Mouse (Mus musculus) monocyte, adult 5-6 weeks (primary cell): ENCODE results near the gene Rnf167. TPM values are rescaled to one million over a fixed set of nuclear protein-coding genes. Genes with fewer than 3 reads are reported as not detected.

ENCODE experiments used
- ATAC-seq: fragments of 153-309, 156-312 bp; replicated peaks from 2 replicates; pipeline ENCODE4 v1.8.0; 2017; ENCODE audit warnings: mild to moderate bottlenecking; ENCODE audit not compliant: low TSS enrichment, insufficient number of reproducible peaks, severe bottlenecking, poor library complexity, low FRiP score
- total RNA-seq: library from RNA; stranded (forward); fragments of 200-1000, 200-491, 200-594 nt; gene quantifications from 3 replicates; pipeline ENCODE4 v1.2.3, GENCODE M21; 2017

The Rnf167 gene
- total RNA-seq, 1 experiment from 2014 or later: 90.9 TPM

DNA sequence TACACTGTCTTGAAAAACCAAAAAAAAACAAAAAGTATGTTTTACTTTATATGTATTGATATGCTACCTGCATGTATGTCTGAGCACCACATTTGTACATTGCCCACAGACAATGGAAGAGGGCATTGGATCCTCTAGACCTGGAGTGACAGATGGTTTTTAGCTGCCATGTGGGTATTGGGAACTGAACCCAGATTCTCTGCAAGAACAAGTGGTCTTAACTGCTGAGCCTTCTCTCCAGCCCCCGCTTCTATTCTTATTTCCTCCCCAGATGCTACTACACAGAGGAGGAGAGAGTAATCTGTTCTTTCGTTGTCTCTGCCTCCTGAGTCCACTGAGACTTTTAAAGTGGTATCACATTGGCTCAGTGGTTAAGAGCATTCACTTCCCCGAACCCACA, 46.5 kb downstream of the Rnf167 start:
- ATAC-seq: no peak

- ATAC-seq: no peak
Measured at GRCm38 (mm10) chr11:70697376-70697775, 50.3 kb downstream of the Rnf167 start.

GRCm38 (mm10) chr11:70699051-70699450, 52.0 kb downstream of the Rnf167 start:
- no peak for ATAC-seq

DNA sequence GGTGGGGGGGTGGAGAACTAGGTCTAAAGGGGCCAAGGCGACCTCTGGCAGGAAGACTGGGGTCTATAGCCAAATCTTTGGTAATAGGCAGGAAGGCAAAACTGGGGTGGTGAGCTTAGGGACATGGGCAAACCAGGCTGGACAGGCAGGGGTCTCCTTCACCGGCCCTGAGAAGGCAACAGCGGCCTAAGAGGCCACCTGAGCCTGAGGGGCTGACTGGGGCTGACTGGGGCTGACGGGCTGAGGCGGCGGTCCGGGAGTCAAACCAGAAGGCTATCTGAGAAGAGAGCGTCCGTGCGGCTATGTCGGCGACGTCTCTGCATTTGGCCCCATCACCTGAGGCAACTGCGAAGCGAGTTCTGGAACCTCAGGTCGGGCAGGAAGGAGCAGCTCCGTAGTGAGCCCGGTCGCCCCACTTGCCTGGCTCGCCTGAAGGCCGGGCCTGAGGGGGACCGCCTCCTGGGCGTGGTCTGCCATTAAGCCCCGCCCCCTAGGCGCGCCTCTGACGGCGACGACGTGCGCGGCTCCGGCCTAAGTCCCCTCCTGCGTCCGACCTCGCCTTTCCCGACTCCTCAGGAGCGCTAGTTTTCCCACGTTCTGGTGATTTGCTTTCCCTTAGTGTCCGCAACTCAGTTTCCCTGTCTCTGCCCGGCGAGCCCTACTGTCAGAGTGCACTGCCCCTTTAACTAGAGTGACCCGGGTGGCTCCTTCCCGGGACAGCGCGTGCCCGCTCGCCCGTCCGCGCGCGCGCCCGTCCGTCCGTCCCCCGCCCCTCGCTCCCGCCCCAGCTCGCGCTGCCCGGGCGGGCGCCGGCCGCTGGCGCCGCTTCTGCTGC, 52.9 kb downstream of the Rnf167 start, which contains the start of the genes Inca1 and Kif1c:
TSS of gene Inca1 (minus strand) at position 434 of the 835 bp plus-strand sequence.
TSS of gene Kif1c (plus strand) at position 827 of the 835 bp plus-strand sequence.
- ATAC-seq: peak; percentile 94

- ATAC-seq: no peak
Measured at GRCm38 (mm10) chr11:70700613-70701012, 53.6 kb downstream of the Rnf167 start.

Other genes with a start within 250 kb of the Rnf167 start
- 1.6 to 4.9 TPM (median 2.1 TPM) in 3 replicates for gene Pelp1, start 237.2 kb upstream of the Rnf167 start, total RNA-seq
- gene Arrb2, start 214.6 kb upstream of the Rnf167 start, total RNA-seq: 94.2 to 148 TPM (median 113 TPM) in 3 replicates
- 37.7 to 56.2 TPM (median 52.1 TPM) in 3 replicates for gene Med11, start 195.3 kb upstream of the Rnf167 start, total RNA-seq
- 0.21 TPM in 1 of 3 replicates, not detected in the others for gene Zmynd15, start 187.8 kb upstream of the Rnf167 start, total RNA-seq
- 1.6 to 3.5 TPM (median 2.8 TPM) in 3 replicates for gene Cxcl16, start 187.3 kb upstream of the Rnf167 start, total RNA-seq
- not detected in 3 replicates for gene Tm4sf5, start 142.0 kb upstream of the Rnf167 start, total RNA-seq
- not detected in 3 replicates for gene Vmo1, start 132.6 kb upstream of the Rnf167 start, total RNA-seq
- gene Gltpd2, start 128.0 kb upstream of the Rnf167 start, total RNA-seq: not detected in 3 replicates
- 181 to 224 TPM (median 209 TPM) in 3 replicates for gene Psmb6, start 121.9 kb upstream of the Rnf167 start, total RNA-seq
- not detected in 3 replicates for gene Gm40193, start 114.3 kb upstream of the Rnf167 start, total RNA-seq
- gene Pld2, start 107.2 kb upstream of the Rnf167 start, total RNA-seq: 5.1 to 22.0 TPM (median 11.1 TPM) in 3 replicates
- gene Mink1, start 84.4 kb upstream of the Rnf167 start, total RNA-seq: 50.8 to 81.3 TPM (median 55.8 TPM) in 3 replicates
- not detected in 3 replicates for gene 4930544D05Rik, start 31.4 kb upstream of the Rnf167 start, total RNA-seq
- 2.1 to 17.4 TPM (median 5.5 TPM) in 3 replicates for gene Chrne, start 28.0 kb upstream of the Rnf167 start, total RNA-seq
- 0.57 to 3.3 TPM in 2 of 3 replicates, not detected in the other for gene Gp1ba, start 8.1 kb upstream of the Rnf167 start, total RNA-seq
- gene Slc25a11, start 244 bp downstream of the Rnf167 start, total RNA-seq: 41.1 to 62.6 TPM (median 43.5 TPM) in 3 replicates
- gene Pfn1, start 7.4 kb downstream of the Rnf167 start, total RNA-seq: 527 to 871 TPM (median 568 TPM) in 3 replicates
- gene Eno3, start 10.0 kb downstream of the Rnf167 start, total RNA-seq: 236 to 452 TPM (median 414 TPM) in 3 replicates
- gene Spag7, start 22.2 kb downstream of the Rnf167 start, total RNA-seq: 49.1 to 78.2 TPM (median 76.7 TPM) in 3 replicates
- gene Camta2, start 40.9 kb downstream of the Rnf167 start, total RNA-seq: 8.9 to 20.6 TPM (median 15.7 TPM) in 3 replicates
- 0.53 TPM in 1 of 3 replicates, not detected in the others for gene Inca1, start 52.9 kb downstream of the Rnf167 start, total RNA-seq
- 27.3 to 30.6 TPM (median 30.3 TPM) in 3 replicates for gene Kif1c, start 53.3 kb downstream of the Rnf167 start, total RNA-seq
- gene Zfp3, start 117.0 kb downstream of the Rnf167 start, total RNA-seq: 2.1 to 6.5 TPM (median 2.1 TPM) in 3 replicates
- gene Scimp, start 165.4 kb downstream of the Rnf167 start, total RNA-seq: 13.5 to 64.4 TPM (median 25.6 TPM) in 3 replicates
- 69.4 to 95.6 TPM (median 71.4 TPM) in 3 replicates for gene Rabep1, start 197.5 kb downstream of the Rnf167 start, total RNA-seq